Mouse (Mus musculus): ENCODE results near the gene Faah. TPM values are rescaled to one million over a fixed set of nuclear protein-coding genes. Genes with fewer than 3 reads are reported as not detected.

Faah gene
- polyA plus RNA-seq, 1 experiment from 2014 or later, result 1.9 TPM

GRCm38 (mm10) chr4:116016396-116016795 lies 1.3 kb downstream of the Faah start:
- no peak for ATAC-seq (ENCODE audit: insufficient read depth, low FRiP score, low TSS enrichment)
- Histone ChIP-seq H3K27me3 (ENCODE audit: control insufficient read depth, insufficient read depth, low read length) (peaks cover 40% of the 10 kb centered on the region), H3K27ac (ENCODE audit: low read depth, low read length) (no peak overlapping the region), H3K4me1 (ENCODE audit: control insufficient read depth, insufficient read depth, low read length) (no peaks in the 10 kb centered on the region), H3K4me3 (ENCODE audit: low read depth, low read length) (no peak overlapping the region), H3K4me2 (ENCODE audit: low read depth) (no peak overlapping the region), H3K9ac (ENCODE audit: low read length) (no peak overlapping the region), H3K9me3 (ENCODE audit: control insufficient read depth, low read length) (no peaks in the 10 kb centered on the region), H3K36me3 (ENCODE audit: control insufficient read depth, insufficient read depth, low read length) (no peaks in the 10 kb centered on the region)
- WGBS, result 38% methylated on average over 3 of the region's 3 CpGs
- DNase-seq (ENCODE audit: low spot score), result no peak

- no peaks in the 10 kb centered on the region for H3K36me3 ChIP-seq (ENCODE audit: control insufficient read depth, insufficient read depth, low read length)
- DNase-seq (ENCODE audit: low spot score) (no peak), ATAC-seq (ENCODE audit: insufficient read depth, low FRiP score, low TSS enrichment) (no peak)
- no peak overlapping the region for H3K4me2 ChIP-seq (ENCODE audit: low read depth)
- no peaks in the 10 kb centered on the region for H3K9me3 ChIP-seq (ENCODE audit: control insufficient read depth, low read length)
- H3K4me1 ChIP-seq (ENCODE audit: control insufficient read depth, insufficient read depth, low read length), result no peaks in the 10 kb centered on the region
- 62% methylated on average over 8 of the region's 8 CpGs for WGBS
- H3K9ac ChIP-seq (ENCODE audit: low read length), result no peak overlapping the region
- H3K27me3 ChIP-seq (ENCODE audit: control insufficient read depth, insufficient read depth, low read length), result peaks cover 40% of the 10 kb centered on the region
- no peak overlapping the region for H3K27ac ChIP-seq (ENCODE audit: low read depth, low read length)
- H3K4me3 ChIP-seq (ENCODE audit: low read depth, low read length), result no peak overlapping the region
Measured at GRCm38 (mm10) chr4:116015996-116016395, 1.7 kb downstream of the Faah start.

GRCm38 (mm10) chr4:116015502-116015901 lies 2.2 kb downstream of the Faah start:
- H3K9me3 ChIP-seq (ENCODE audit: control insufficient read depth, low read length), result no peaks in the 10 kb centered on the region
- no peak overlapping the region for H3K4me3 ChIP-seq (ENCODE audit: low read depth, low read length)
- WGBS, result 90% methylated on average over 5 of the region's 5 CpGs
- DNase-seq (ENCODE audit: low spot score), result no peak
- H3K4me1 ChIP-seq (ENCODE audit: control insufficient read depth, insufficient read depth, low read length), result no peaks in the 10 kb centered on the region
- ATAC-seq (ENCODE audit: insufficient read depth, low FRiP score, low TSS enrichment), result no peak
- H3K36me3 ChIP-seq (ENCODE audit: control insufficient read depth, insufficient read depth, low read length), result no peaks in the 10 kb centered on the region
- peaks cover 40% of the 10 kb centered on the region for H3K27me3 ChIP-seq (ENCODE audit: control insufficient read depth, insufficient read depth, low read length)
- H3K27ac ChIP-seq (ENCODE audit: low read depth, low read length), result no peak overlapping the region
- no peak overlapping the region for H3K4me2 ChIP-seq (ENCODE audit: low read depth)
- no peak overlapping the region for H3K9ac ChIP-seq (ENCODE audit: low read length)

GRCm38 (mm10) chr4:116010186-116010585 lies 7.5 kb downstream of the Faah start:
- DNase-seq (ENCODE audit: low spot score) (no peak), ATAC-seq (ENCODE audit: insufficient read depth, low FRiP score, low TSS enrichment) (no peak)
- Histone ChIP-seq H3K4me1 (ENCODE audit: control insufficient read depth, insufficient read depth, low read length) (no peaks in the 10 kb centered on the region), H3K27me3 (ENCODE audit: control insufficient read depth, insufficient read depth, low read length) (peaks cover 3% of the 10 kb centered on the region), H3K9ac (ENCODE audit: low read length) (no peak overlapping the region), H3K27ac (ENCODE audit: low read depth, low read length) (no peak overlapping the region), H3K9me3 (ENCODE audit: control insufficient read depth, low read length) (no peaks in the 10 kb centered on the region), H3K36me3 (ENCODE audit: control insufficient read depth, insufficient read depth, low read length) (no peaks in the 10 kb centered on the region), H3K4me3 (ENCODE audit: low read depth, low read length) (no peak overlapping the region), H3K4me2 (ENCODE audit: low read depth) (no peak overlapping the region)
- 81% methylated on average over 8 of the region's 8 CpGs for WGBS

GRCm38 (mm10) chr4:116001206-116001605 lies 16.5 kb downstream of the Faah start:
- no peak for DNase-seq (ENCODE audit: low spot score)
- Histone ChIP-seq H3K27ac (ENCODE audit: low read depth, low read length) (no peak overlapping the region), H3K4me3 (ENCODE audit: low read depth, low read length) (no peak overlapping the region), H3K27me3 (ENCODE audit: control insufficient read depth, insufficient read depth, low read length) (no peaks in the 10 kb centered on the region), H3K4me2 (ENCODE audit: low read depth) (no peak overlapping the region), H3K36me3 (ENCODE audit: control insufficient read depth, insufficient read depth, low read length) (no peaks in the 10 kb centered on the region), H3K4me1 (ENCODE audit: control insufficient read depth, insufficient read depth, low read length) (no peaks in the 10 kb centered on the region), H3K9ac (ENCODE audit: low read length) (no peak overlapping the region), H3K9me3 (ENCODE audit: control insufficient read depth, low read length) (no peaks in the 10 kb centered on the region)
- no peak for ATAC-seq (ENCODE audit: insufficient read depth, low FRiP score, low TSS enrichment)
- WGBS, result 73% methylated on average over 4 of the region's 4 CpGs

GRCm38 (mm10) chr4:116000671-116001070 lies 17.1 kb downstream of the Faah start:
- no peaks in the 10 kb centered on the region for H3K36me3 ChIP-seq (ENCODE audit: control insufficient read depth, insufficient read depth, low read length)
- H3K4me2 ChIP-seq (ENCODE audit: low read depth), result no peak overlapping the region
- H3K9ac ChIP-seq (ENCODE audit: low read length), result no peak overlapping the region
- ATAC-seq (ENCODE audit: insufficient read depth, low FRiP score, low TSS enrichment) (no peak), DNase-seq (ENCODE audit: low spot score) (no peak)
- no peak overlapping the region for H3K27ac ChIP-seq (ENCODE audit: low read depth, low read length)
- no peaks in the 10 kb centered on the region for H3K9me3 ChIP-seq (ENCODE audit: control insufficient read depth, low read length)
- H3K27me3 ChIP-seq (ENCODE audit: control insufficient read depth, insufficient read depth, low read length), result no peaks in the 10 kb centered on the region
- WGBS, result 59% methylated on average over 6 of the region's 6 CpGs
- no peak overlapping the region for H3K4me3 ChIP-seq (ENCODE audit: low read depth, low read length)
- H3K4me1 ChIP-seq (ENCODE audit: control insufficient read depth, insufficient read depth, low read length), result no peaks in the 10 kb centered on the region

- Histone ChIP-seq H3K4me1 (ENCODE audit: control insufficient read depth, insufficient read depth, low read length) (no peaks in the 10 kb centered on the region), H3K9me3 (ENCODE audit: control insufficient read depth, low read length) (no peaks in the 10 kb centered on the region), H3K36me3 (ENCODE audit: control insufficient read depth, insufficient read depth, low read length) (no peaks in the 10 kb centered on the region), H3K27ac (ENCODE audit: low read depth, low read length) (no peak overlapping the region), H3K4me3 (ENCODE audit: low read depth, low read length) (no peak overlapping the region), H3K9ac (ENCODE audit: low read length) (no peak overlapping the region), H3K4me2 (ENCODE audit: low read depth) (no peak overlapping the region), H3K27me3 (ENCODE audit: control insufficient read depth, insufficient read depth, low read length) (no peaks in the 10 kb centered on the region)
- 85% methylated on average over 4 of the region's 4 CpGs for WGBS
- ATAC-seq (ENCODE audit: insufficient read depth, low FRiP score, low TSS enrichment), result no peak
- no peak for DNase-seq (ENCODE audit: low spot score)
Measured at GRCm38 (mm10) chr4:115996729-115997128, 21.0 kb downstream of the Faah start.

GRCm38 (mm10) chr4:115995376-115995730 lies 22.4 kb downstream of the Faah start:
- no peaks in the 10 kb centered on the region for H3K4me1 ChIP-seq (ENCODE audit: control insufficient read depth, insufficient read depth, low read length)
- DNase-seq (ENCODE audit: low spot score), result no peak

GRCm38 (mm10) chr4:115994662-115995375 lies 22.9 kb downstream of the Faah start:
- WGBS, result 86% methylated on average over 16 of the region's 16 CpGs
- H3K36me3 ChIP-seq (ENCODE audit: control insufficient read depth, insufficient read depth, low read length), result no peaks in the 10 kb centered on the region
- no peaks in the 10 kb centered on the region for H3K9me3 ChIP-seq (ENCODE audit: control insufficient read depth, low read length)
- no peak overlapping the region for H3K4me2 ChIP-seq (ENCODE audit: low read depth)
- H3K4me3 ChIP-seq (ENCODE audit: low read depth, low read length), result no peak overlapping the region
- DNase-seq (ENCODE audit: low spot score) (no peak), ATAC-seq (ENCODE audit: insufficient read depth, low FRiP score, low TSS enrichment) (peak; percentile 68; the same call in 1 of the 2 replicates)
- H3K27me3 ChIP-seq (ENCODE audit: control insufficient read depth, insufficient read depth, low read length), result no peaks in the 10 kb centered on the region
- H3K4me1 ChIP-seq (ENCODE audit: control insufficient read depth, insufficient read depth, low read length), result no peaks in the 10 kb centered on the region
- H3K9ac ChIP-seq (ENCODE audit: low read length), result no peak overlapping the region
- no peak overlapping the region for H3K27ac ChIP-seq (ENCODE audit: low read depth, low read length)

More at GRCm38 (mm10) chr4:115995376-115995730, 22.4 kb downstream of the Faah start:
- WGBS, result 72% methylated on average over 2 of the region's 2 CpGs
- no peak overlapping the region for H3K4me2 ChIP-seq (ENCODE audit: low read depth)
- H3K27ac ChIP-seq (ENCODE audit: low read depth, low read length), result no peak overlapping the region
- H3K9me3 ChIP-seq (ENCODE audit: control insufficient read depth, low read length), result no peaks in the 10 kb centered on the region
- no peaks in the 10 kb centered on the region for H3K27me3 ChIP-seq (ENCODE audit: control insufficient read depth, insufficient read depth, low read length)
- H3K36me3 ChIP-seq (ENCODE audit: control insufficient read depth, insufficient read depth, low read length), result no peaks in the 10 kb centered on the region
- H3K9ac ChIP-seq (ENCODE audit: low read length), result no peak overlapping the region
- H3K4me3 ChIP-seq (ENCODE audit: low read depth, low read length), result no peak overlapping the region
- ATAC-seq (ENCODE audit: insufficient read depth, low FRiP score, low TSS enrichment), result no peak
